Mouse (Mus musculus) heart, adult 2 months (tissue): ENCODE data around the gene Robo1.

Experiments used
- CTCF ChIP-seq: fragments of 200-600 bp; IDR thresholded peaks from 2 replicates; pipeline ENCODE4 v1.8.1; 2022; ENCODE audit warnings: antibody characterized with exemption, mild to moderate bottlenecking, moderate library complexity
- EP300 ChIP-seq: fragments of 200-500 bp; IDR thresholded peaks from 2 replicates; pipeline ENCODE4 v1.6.1; 2011; ENCODE audit warnings: low read depth, low read length, control low read depth; ENCODE audit not compliant: insufficient read depth
- POLR2A ChIP-seq: fragments of 200-500 bp; IDR thresholded peaks from 2 replicates; pipeline ENCODE4 v1.6.1; 2011; ENCODE audit warnings: mild to moderate bottlenecking, low read depth, low read length, control low read depth; ENCODE audit not compliant: insufficient read depth

DNA sequence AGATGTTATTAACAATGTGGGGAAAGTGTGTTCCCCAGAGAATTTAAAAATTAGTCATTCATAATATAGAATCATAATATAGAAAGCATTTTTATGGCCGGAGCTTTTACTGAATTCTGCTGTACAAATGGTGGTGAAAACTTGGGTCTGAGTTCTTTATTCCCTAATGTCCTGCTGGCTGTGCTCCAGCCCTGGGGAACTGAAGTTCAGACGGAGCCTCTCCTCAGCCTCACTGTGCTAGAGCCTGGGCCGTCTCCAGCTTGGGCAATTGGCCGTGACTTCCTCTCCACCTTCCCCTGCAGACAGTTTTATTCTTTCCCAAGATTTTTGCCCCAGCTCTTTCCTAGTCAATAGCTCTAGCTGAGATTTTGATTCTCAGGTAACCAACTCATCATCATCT lies 429.0 kb downstream of the Robo1 start:
- TF ChIP-seq CTCF (no peak), POLR2A (no peak), EP300 (no peak)
